ENCODE assay signal across 25 mouse cellular contexts in genomic region chr11:62831906-62832305, GRCm38 (mm10). TPM values are rescaled to one million over a fixed set of nuclear protein-coding genes. Genes with fewer than 3 reads are reported as not detected.
DNase-seq lines count a peak whose midpoint lies in the region; ATAC-seq lines count a peak whose summit lies in the region.
"Had no signal": no experiment of that assay in that cellular context is flagged by ENCODE, and none has a peak within 500 bp of the region (broad histone marks: within the 10 kb centered on the region; RNA-seq: fewer than 3 reads in every experiment).

No protein-coding gene starts in this region.

- H3K9me3 ChIP-seq in kidney, embryonic 14.5 days (ENCODE audit: control insufficient read depth, low read length), result no peaks in the 10 kb centered on the region
- H3K9me3 ChIP-seq: embryonic facial prominence, embryonic 10.5 days; embryonic facial prominence, embryonic 12.5 days; forebrain, embryonic 10.5 days; forebrain, embryonic 12.5 days; G1E had no signal

- H3K9ac ChIP-seq in kidney, embryonic 14.5 days (ENCODE audit: low read depth, low read length), result no peak overlapping the region
- H3K9ac ChIP-seq: embryonic facial prominence, embryonic 12.5 days; forebrain, embryonic 12.5 days had no signal

- no peaks in the 10 kb centered on the region for H3K27me3 ChIP-seq in kidney, embryonic 14.5 days (ENCODE audit: control insufficient read depth, insufficient read depth, low read length)
- H3K27me3 ChIP-seq: embryonic facial prominence, embryonic 12.5 days; forebrain, embryonic 12.5 days; Patski had no signal

- no peak for ATAC-seq in kidney, embryonic 14.5 days (ENCODE audit: low FRiP score, low TSS enrichment)
- ATAC-seq: activated CD4-positive, CD25-positive, alpha-beta regulatory T cell, adult 4 months; CD4-positive, CD25-positive, alpha-beta regulatory T cell, adult 4 months; forebrain, embryonic 14.5 days; forebrain, embryonic 16.5 days; Patski had no signal

- H3K4me3 ChIP-seq in kidney, embryonic 14.5 days (ENCODE audit: low read length), result no peak overlapping the region
- H3K4me3 ChIP-seq: embryonic facial prominence, embryonic 10.5 days; embryonic facial prominence, embryonic 12.5 days; erythroblast, embryonic 14.5 days; forebrain, embryonic 10.5 days; forebrain, embryonic 12.5 days had no signal

- peaks cover 11% of the 10 kb centered on the region; the same call in 1 of the 2 replicates for H3K36me3 ChIP-seq in kidney, embryonic 14.5 days (ENCODE audit: control insufficient read depth, insufficient read depth, low read length)
- H3K36me3 ChIP-seq: embryonic facial prominence, embryonic 10.5 days; forebrain, embryonic 10.5 days; forebrain, embryonic 12.5 days had no signal

- DNase-seq in Muller cell, postnatal 12 days (ENCODE audit: inconsistent ontology term), result peak; percentile 40
- DNase-seq in adipocyte (ENCODE audit: low spot score), result peak; percentile 50
- DNase-seq in thymus, postnatal 0 days (ENCODE audit: low spot score), result no peak
- DNase-seq in cerebellum, adult 18-20 months, result no peak
- DNase-seq: adrenal gland, adult 2 months; adrenal gland, postnatal 10 days; adrenal gland, postnatal 25 days; B cell, adult 2 months; cerebellum, adult 11 months; cerebellum, adult 2 months; cerebellum, adult 9-10 months; cerebellum, postnatal 10 days; cerebellum, postnatal 25 days had no signal

- no peak overlapping the region for H3K4me2 ChIP-seq in kidney, embryonic 14.5 days (replicated peaks; ENCODE audit: low read depth, low read length)
- H3K4me2 ChIP-seq: embryonic facial prominence, embryonic 12.5 days; forebrain, embryonic 12.5 days had no signal

- no peaks in the 10 kb centered on the region for H3K4me1 ChIP-seq in kidney, embryonic 14.5 days (ENCODE audit: control insufficient read depth, insufficient read depth, low read length)
- H3K4me1 ChIP-seq: embryonic facial prominence, embryonic 10.5 days; embryonic facial prominence, embryonic 12.5 days; forebrain, embryonic 10.5 days; forebrain, embryonic 12.5 days had no signal

- no peak overlapping the region for H3K27ac ChIP-seq in kidney, embryonic 14.5 days (ENCODE audit: low read depth, low read length)
- H3K27ac ChIP-seq: embryonic facial prominence, embryonic 10.5 days; embryonic facial prominence, embryonic 12.5 days; forebrain, embryonic 10.5 days; forebrain, embryonic 12.5 days had no signal

RNA-seq across cellular contexts. Expression of gene Trim16, which starts 11.9 kb away (rescaled TPM):
- polyA plus RNA-seq in thymus, postnatal 0 days (2015; fragmentation: Nextera tagmentation; extraction: Ambion mirVana), result 4.0 and 4.4 TPM in 2 replicates
- polyA plus RNA-seq in kidney, embryonic 14.5 days (2014; fragmentation: Nextera tagmentation; extraction: Ambion mirVana), result 10.5 and 18.6 TPM in 2 replicates
- polyA plus RNA-seq: erythroblast, embryonic 14.5 days; G1E had no signal

RNA-seq across cellular contexts. Expression of gene Fbxw10, which starts 15.0 kb away (rescaled TPM):
- polyA plus RNA-seq in thymus, postnatal 0 days (2015; fragmentation: Nextera tagmentation; extraction: Ambion mirVana), result 2.1 and 3.0 TPM in 2 replicates
- polyA plus RNA-seq in kidney, embryonic 14.5 days (2014; fragmentation: Nextera tagmentation; extraction: Ambion mirVana), result 0.53 and 0.73 TPM in 2 replicates
- polyA plus RNA-seq: adrenal gland, adult 2 months; erythroblast, embryonic 14.5 days; G1E had no signal

RNA-seq across cellular contexts. Expression of gene Zfp286, which starts 42.6 kb away (rescaled TPM):
- 16.4 and 18.9 TPM in 2 replicates for polyA plus RNA-seq in thymus, postnatal 0 days (2015; fragmentation: Nextera tagmentation; extraction: Ambion mirVana)
- polyA plus RNA-seq in kidney, embryonic 14.5 days (2014; fragmentation: Nextera tagmentation; extraction: Ambion mirVana), result 19.6 and 19.7 TPM in 2 replicates
- polyA plus RNA-seq: erythroblast, embryonic 14.5 days; G1E had no signal

RNA-seq across cellular contexts. Expression of gene Tvp23b, which starts 47.3 kb away (rescaled TPM):
- 51.5 and 57.7 TPM in 2 replicates for polyA plus RNA-seq in thymus, postnatal 0 days (2015; fragmentation: Nextera tagmentation; extraction: Ambion mirVana)
- 62.1 and 62.9 TPM in 2 replicates for polyA plus RNA-seq in kidney, embryonic 14.5 days (2014; fragmentation: Nextera tagmentation; extraction: Ambion mirVana)
- polyA plus RNA-seq: erythroblast, embryonic 14.5 days had no signal

Comparison
In these comparisons a context has a peak if more than half of its experiments do, and no peak if none do; other contexts are left out.
1. DNase-seq: peak in Muller cell, postnatal 12 days (single experiment) and adipocyte (single experiment); none in thymus, postnatal 0 days (single experiment) and cerebellum, adult 18-20 months (0 of 2).